Mouse (Mus musculus) MEL-GATA-1-ER (cell line): ENCODE measurements at regions not wholly inside any gene's neighbourhood (a gene's known extent, or its start where the extent isn't known, plus 50 kb on each side); places are given as distances from the start of the nearest gene placed in this dataset.

Experiments used
- DNase-seq: peaks from one replicate; pipeline ENCODE4 v3.0.0-alpha.2; 2012; ENCODE audit warnings: low read depth; ENCODE audit errors: extremely low read depth

DNA sequence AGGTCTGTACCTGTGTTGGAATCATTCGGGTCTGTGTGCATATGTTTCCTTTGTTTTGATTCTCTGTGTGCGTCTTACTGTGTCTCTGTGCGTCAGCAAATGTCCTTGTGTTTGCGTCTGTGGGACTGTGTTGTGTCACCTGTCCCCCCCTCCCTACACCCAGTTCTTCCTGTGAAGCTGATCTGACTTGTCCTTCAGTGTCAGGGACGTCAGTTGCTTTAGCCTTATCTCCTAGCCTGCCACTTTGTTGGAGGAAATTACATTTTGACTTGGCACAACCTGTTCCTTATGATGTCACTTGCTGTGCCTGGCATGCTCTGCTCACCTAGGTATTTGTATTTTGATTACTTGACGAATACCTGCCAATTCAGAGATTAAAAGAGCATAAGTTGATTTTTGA is 90.4 kb upstream of the Cpeb4 start:
- DNase-seq = no peak

DNA sequence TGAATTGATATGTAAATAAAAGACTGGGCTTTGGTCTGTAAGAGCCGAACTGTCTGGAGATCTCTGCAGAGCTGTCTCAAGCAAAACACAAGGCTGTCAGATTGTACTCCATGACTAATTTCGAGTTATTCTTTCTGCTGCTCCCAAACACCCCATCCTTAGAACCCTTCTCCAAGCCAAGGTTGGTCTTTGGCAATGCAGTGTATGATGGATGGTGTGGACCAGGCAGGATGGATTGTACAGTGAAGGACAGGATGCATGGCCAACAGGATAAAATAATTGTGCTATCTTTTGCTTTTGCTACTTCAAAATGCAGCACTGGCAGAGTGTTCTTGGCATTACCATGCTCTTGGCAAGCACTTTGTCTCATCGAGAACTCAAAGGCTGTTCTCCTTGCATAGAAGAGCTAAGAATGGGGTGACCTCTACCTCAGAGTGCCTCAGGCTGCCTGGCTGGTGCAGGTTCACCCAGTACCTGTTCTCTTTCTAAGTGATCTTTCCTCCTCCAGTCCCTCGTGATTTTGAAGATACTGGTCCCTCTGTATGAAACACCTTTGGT is 88.4 kb upstream of the Cpeb4 start:
- no peak for DNase-seq

DNA sequence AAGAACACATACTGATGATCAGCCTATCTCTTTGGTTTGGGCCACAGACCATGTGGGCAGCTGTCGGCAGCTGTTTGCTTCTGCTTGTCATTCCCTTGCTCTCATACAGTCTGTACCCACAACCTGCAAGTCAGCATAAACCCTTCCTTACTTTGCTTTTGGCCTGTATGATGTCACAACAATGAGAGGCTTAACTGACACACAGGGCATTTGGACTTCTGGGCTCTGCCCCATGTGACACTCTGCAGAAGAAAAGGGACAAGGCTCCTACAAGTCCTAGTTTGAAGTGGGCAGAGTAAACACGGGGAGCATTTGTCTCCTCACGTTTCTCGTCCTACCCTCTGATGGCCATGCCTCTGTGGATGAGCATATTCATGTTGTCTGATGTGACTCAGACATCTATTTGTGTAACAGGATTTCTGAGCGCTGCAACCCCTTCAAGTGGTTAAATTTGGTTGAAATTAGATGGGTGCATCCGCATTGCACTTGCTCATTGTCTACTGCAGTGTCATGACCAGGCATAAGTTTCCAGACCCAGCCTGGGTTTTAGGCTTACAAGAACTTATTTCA is 87.6 kb upstream of the Cpeb4 start:
- DNase-seq = no peak

DNA sequence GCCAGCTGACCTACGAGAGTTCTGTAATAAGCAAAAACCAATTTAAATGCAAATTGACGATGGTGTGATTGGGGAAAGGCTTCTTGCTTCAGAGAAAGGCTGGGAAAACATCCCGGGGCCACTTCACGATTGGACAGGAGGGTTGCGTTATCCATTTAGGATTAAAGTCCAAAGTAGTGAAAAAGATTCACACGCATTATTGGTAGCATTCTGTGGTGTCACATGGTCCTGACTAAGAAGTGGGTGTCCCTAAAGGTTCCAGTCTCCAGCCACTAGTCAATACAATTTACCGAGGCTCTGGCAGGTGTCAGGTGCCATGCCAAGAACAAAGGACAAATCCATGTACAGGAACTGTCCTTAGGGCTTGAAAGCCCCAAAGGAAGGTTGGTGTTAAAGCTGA is 86.9 kb upstream of the Cpeb4 start:
- no peak for DNase-seq

DNA sequence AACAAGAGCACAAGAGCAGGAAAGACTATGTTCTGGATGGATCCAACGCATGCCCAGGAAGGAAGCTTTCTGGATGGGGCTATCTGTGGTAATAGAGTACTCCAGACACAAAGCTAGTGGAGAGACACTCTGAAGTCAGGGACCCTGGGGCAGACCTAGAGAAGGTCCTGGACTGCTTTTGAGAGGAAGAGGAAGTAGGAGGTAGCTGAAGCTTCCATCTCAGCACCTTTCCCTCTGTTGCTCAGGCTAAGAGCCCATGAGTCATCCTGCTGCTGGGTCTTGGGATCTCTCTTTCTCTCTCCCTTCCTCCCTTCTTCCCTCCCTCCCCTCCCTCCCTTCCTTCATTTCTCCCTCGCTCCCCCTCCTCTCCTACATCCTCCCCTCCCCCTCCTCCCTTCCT is 84.6 kb upstream of the Cpeb4 start:
- DNase-seq = no peak

DNA sequence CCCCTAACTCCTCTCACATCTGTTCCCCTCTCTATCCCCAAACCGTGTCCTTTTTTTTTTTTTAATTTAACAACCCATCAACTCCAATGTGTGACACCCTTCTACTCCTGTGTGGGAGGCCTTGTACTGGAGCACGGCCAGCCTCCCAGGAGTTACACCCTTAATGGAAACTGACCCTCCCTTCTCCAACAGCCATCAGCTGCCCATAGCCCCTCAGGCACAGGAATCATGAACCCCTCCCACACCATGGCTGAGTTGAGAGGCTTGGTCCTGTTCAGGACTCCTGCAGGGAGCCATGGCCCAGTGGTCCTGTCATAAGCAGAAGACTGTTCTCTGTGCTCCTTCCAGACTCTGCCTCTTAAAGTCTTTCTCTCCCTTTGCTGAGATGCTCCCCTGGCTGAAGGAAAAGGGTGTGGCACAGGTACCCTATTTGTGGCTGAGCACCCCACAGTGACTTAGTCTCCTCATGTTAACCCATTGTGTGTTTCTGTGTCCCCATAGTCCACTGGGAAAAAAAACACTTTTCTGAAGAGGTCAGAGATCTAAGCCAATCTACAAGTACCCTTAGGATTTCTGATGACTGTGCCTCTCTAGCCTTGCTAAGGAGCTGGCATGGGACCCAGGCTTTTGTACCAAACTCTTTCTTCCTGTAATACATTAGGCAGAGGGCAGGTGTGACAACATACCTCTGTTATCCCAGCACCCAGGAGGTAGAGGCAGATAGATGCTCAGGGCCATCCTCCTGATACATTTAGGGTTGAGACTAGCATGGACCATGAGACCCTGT is 83.9 kb upstream of the Cpeb4 start:
- DNase-seq = no peak

DNA sequence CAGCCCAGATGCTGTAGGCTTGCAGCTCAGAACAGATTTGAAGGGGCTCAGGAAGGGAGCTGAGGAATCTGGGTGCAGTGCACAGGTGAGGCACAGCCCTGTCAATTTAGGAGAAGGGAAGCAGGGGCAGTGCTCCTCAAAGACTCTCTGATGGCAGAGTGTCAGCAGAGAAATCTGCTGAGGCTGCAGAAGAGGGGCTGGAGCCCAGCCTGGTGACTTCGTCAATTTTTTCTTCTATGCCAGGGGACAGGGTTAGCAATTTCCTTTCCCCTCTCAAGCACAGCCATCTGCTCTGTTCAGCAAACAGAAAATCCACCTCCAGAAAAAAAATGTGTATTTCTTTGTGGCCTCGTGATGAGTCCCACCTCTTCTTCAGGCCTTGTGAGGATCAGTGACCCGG is 82.0 kb upstream of the Cpeb4 start:
- no peak for DNase-seq

DNA sequence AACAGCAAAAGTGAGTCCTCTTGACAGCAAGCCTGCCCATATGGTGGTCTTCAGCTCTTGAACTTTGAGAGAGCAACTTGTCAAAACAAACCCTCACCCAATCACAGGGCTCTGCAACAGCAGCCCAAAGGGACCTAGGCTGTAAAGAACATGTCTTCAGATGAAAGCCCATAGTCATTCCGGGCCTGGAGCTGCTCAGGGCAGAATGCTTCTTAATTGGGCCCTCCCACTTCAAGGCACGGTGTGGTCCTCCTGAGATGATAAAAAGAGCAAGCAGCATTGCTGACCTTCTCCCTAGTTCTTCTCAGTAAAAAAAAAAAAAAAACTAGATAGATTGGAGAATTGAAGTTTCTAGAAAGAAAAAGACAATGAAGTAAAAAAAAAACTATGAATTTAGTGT is 80.7 kb upstream of the Cpeb4 start:
- no peak for DNase-seq

DNA sequence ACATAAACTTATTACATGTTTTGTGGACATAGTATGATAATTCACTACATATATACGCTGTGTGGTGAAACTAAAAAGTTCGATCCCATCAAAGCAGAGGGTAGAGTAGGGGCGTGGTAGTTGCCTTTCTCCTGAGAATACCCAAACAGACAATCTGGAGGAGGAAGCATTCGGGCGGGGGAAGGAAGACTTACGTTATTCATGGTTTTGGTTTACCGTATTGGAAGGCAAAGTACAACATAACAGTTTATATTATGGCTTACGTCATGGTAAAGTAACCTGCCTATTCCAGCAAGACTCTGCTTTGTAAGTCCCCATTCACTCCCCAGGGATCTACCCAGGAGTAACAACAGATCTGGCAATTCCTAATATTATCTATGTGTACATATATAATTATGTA is 76.9 kb upstream of the Cpeb4 start:
- no peak for DNase-seq

DNA sequence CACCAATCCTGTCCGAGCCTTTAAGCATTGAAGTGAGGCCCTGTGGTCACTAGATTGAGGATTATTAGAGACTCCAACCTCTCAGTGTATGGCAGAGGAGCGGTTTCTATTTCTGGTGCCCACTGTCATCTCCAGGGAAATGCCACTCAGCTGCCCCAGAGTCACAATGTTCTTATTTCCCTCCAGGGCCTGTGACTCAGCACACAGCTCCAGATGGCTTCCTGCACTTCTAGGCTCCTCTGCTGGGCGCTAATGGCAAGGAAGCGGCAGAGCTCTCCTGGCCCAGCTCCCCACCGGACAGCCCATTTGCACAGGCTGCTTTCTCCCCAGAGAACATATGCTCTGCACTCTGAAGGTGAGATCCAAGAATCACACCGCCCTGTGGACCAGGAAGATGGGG is 75.8 kb upstream of the Cpeb4 start:
- no peak for DNase-seq

DNA sequence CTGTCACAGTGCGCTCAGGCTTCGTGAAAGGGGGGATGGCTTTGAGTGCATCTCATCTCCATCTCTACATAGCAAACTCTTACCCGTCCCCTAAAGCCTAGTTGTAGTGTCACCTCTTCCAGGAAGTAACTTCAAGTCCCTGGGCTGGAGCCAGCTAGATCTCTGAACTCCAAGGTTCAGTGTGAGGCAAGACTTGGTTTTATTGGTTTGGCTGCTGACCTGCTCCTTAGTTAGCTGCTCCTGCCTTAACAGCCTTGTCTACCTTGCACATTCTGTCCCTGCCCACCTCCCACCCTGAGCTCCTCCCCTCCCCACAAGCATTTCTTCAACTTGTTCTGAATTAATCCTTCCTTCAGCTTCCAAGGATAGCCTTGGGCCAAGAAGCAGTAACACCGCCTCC is 70.4 kb upstream of the Cpeb4 start:
- no peak for DNase-seq

DNA sequence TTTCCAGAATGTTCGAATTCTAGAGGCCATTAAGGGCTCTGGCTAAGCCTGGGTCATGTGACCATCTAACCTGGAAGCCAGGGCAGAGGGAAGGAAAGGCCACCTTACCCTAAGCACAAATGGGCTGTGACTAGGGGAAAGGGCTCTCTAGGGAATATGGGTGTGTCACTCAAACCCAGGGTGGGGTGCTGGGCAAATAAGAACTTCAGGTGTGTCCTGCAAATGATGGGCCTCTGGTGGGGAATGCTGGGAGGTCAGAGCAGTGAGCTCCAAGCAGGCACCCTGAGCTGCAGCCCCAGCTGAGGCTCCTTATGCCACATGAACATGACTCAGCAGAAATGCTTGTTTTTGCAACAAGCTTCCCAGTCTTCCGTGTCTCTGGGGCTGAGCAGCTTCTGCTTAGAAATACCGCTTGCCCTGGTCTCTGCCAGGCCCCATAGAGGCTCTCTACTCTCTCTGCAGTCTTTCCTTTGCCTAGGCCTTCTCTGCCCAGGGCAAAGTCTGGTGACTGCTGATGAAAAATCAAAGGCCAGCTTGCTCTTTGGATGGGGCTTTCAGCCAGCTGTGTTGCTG is 68.6 kb upstream of the Cpeb4 start:
- DNase-seq = peak; percentile 49

DNA sequence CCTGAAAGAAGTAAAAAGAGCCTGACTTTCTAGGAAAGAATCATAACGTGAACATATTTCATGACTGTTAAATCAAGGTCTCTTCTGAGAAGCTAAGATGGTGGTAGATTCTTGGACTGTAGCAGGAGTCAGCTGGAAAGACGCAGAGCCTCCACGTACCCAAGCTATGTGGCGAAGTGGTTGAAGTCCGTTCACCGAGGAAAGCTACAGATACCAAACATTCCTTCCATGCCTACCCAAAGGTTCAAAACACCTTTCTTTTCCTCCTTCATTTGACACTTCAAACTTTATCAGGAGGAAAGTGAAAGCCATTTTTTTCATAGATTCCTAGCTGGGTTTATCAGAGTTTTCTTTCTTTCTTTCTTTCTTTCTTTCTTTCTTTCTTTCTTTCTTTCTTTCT is 67.5 kb upstream of the Cpeb4 start:
- DNase-seq = no peak

DNA sequence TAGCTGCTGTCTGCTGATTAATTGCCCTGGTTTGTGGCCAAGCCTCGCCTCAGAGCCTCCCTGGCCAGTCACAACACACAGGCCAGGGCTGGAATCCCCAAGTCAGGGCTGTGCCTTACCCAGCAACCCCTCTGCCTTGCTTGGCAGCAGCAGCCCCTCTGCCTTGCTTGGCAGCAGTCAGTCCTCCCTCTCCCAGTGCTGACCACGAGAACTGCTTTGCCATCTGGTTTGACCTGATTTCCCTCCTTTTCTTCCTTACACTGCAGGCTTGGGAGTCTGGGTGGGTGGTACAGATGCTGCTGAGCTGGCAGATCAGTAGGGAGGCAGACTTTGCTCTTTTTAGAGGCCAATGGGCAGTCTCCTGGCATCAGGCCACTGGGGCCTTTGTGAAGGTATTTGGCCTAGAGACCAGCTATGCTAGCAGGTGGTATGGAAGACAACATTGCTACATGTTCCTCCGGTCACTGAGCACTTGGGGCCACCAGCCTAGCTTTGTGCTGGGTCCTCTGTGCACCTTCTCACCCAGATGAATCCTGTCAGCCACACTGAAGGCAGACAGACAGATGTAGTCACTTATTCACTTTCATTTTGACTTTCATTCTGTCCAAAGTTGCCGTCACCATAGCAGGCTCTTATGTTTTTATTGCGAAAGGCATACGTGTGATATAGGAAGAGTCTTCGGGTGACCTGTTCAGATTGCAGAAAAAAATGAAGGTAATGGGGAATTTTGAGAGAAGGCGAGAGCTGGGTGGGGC is 64.4 kb upstream of the Cpeb4 start:
- DNase-seq = no peak

DNA sequence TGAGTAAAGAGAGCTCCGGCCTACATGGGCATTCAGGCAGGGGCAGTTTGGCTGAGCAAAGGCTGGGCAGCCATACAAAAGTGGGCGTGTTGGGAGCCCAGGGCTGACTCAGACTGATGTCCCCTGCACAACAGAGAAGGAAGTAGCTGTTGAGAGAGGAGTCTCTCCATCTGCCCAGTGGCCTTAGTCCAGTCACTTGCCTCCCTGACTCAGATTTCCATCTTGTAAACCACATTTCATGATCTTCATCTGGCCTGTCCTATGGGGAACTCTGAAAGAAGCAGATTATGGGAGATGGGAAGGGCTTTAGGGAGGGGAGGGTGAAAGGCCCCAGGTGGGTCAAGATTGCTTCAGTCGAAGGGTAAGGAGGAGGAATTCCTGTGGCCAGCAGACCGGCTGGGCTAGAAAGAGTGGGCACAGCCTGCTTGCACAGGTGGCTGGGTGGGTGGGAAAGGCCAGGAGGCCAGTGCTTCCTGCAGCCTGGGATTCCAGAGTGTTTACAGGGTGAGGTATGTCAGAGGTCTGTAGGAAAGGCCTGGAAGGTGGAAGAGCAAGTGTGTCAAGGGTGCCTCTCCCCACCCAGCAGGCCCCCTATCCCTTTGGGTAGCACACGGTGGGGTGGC is 63.7 kb upstream of the Cpeb4 start:
- no peak for DNase-seq

DNA sequence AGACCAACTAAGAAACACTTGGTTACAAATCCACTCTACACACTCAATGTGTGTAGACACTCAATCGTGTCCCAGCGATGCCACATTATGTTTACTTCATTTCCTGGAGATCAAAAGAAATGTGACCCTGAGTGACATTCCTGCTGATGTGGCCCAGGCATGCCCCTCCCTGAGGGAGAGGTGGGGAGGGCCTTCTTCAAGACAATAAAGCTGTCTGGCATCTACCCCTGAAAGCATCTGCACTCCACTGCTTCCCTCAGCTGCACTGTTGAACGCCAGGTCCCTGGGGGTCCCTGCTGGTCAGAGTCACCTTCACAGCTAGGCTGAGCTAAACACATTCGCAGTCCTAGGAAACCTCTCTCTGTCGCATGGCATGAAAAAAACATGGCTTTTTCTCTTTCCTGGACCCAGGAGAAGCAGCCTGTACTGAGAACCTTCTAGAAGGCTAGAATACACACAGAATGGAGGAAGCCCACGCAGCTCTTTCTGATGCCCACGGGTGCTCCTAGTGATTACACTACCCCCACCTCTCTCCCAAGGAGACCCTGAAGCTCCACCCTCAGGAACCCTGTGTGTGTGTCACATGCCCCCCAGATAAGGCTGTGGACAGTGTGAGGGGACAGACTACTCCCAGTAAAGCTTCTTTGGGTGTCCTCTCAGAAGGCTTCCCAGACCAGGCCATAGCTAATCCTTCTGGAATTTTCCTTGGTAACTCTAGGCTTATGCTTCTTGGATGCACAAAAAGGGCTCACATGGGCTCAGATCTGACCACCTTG is 61.8 kb upstream of the Cpeb4 start:
- no peak for DNase-seq

DNA sequence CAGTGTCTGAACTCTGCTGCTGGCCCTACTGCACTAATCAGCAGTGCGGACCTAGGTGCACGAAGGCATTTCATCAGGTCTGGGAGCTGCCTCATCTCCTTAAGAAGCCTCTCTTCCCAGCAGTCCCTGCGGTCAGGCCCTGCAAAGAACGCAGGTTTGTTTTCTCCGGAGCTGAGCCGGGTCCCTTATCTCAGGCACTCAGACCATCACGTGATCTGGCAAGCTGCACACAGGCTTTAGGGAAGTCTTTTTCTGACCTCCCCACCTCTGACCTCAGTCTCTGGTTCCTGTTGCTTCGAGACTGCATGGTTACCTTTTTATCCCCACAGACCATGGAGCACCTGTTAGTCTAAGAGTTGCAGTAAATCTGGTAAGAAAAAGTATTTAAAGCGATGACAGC is 59.8 kb upstream of the Cpeb4 start:
- DNase-seq = peak; percentile 85

DNA sequence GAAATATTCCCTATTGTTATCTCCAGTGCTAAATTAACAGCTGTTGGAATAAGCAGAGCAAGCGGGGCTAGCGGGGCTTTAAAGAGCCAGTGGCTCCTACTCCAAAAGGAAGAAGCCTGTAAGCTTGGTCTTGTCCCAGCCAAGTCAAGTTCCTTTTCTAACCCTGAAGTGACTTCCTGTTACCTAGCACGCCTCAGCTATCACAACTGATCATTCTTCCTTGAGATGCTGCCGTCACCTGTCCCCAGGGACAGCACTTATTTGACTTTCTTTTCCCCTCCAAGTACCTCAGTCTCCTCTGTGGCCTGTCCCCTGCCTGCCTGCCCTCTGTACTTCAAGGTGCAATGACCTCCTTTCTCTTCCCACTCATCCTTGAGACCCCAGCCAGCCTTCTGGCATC is 57.4 kb upstream of the Cpeb4 start:
- peak; percentile 20 for DNase-seq

DNA sequence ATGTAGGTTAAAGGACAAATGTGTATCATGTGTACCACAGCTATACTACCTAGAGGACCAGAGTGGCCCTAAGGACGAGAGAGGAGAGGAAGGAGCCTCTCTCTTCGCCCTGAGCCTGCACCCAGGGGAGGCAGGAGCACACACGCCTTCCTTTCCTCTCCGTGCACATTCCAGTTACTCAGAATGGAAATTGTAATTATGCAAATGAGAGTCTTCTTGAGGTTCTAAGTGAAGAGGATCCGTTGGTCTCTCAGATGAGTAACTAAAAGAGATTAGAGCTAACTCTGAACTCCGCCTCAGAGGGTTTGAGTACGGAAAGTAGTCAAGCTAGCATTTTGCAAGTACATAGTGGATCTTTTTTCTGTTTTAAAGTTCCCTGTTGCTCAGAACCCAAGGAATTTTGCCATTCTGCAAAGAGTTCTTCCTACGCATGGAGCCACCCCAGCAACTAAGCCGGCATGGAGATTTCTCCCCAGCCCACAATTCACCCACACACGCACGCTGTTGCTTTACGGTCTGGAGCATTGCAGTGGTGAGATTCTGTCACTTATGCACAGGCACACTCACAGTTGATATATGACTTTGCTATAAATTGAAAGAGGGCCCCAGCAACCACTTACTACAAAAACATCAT is 56.0 kb upstream of the Cpeb4 start:
- no peak for DNase-seq

DNA sequence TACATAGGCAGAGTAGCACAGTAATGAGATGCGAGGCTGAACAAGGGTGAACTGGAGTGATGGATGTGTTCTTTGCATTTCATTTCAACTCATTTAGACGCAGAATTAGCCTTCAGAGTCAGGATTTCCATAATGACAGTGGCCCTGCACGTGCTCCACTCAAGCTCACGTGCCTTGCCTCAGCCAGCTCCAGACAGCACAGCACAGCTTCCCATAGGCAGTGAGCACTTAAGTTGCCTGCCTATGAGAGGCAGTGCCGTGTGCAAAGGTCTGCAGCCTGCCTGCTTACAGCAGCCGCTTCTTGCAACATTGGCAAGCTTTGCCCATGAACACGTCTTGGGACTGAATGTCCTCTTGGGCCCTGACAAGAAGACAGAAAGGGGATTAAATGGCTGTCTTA is 54.0 kb upstream of the Cpeb4 start:
- no peak for DNase-seq
